Mouse (Mus musculus) bone marrow macrophage, adult 2 months (primary cell): ENCODE measurements around the gene Gm20716. TPM values are rescaled to one million over a fixed set of nuclear protein-coding genes. Genes with fewer than 3 reads are reported as not detected.
"Not testable (repeated sequence)": the region's sequence is repeated elsewhere in the genome, so short reads cannot be mapped to it uniquely, and the experiment has no call there.

ENCODE experiments used
- H3K27ac ChIP-seq: 2 replicates; pipeline ENCODE4 v1.5.1; 2012; ENCODE audit warnings: low read depth, low read length; ENCODE audit not compliant: insufficient read depth
- H3K4me1 ChIP-seq: 2 replicates; pipeline ENCODE4 v1.6.1; 2012; ENCODE audit warnings: low read length; ENCODE audit not compliant: control insufficient read depth, insufficient read depth
- H3K4me3 ChIP-seq: 2 replicates; pipeline ENCODE4 v1.5.1; 2012; ENCODE audit warnings: mild to moderate bottlenecking, low read length, moderate library complexity; ENCODE audit not compliant: insufficient read depth
- CTCF ChIP-seq: IDR thresholded peaks from 2 replicates; pipeline ENCODE4 v1.5.1; 2012; ENCODE audit warnings: low read depth, mild to moderate bottlenecking, low read length, moderate library complexity
- POLR2A ChIP-seq: IDR thresholded peaks from 2 replicates; pipeline ENCODE4 v1.6.1; 2012; ENCODE audit warnings: mild to moderate bottlenecking, low read depth, low read length, borderline replicate concordance
- polyA plus RNA-seq: library from polyadenylated mRNA; stranded (reverse); fragments of >200 nt; gene quantifications from 2 replicates; pipeline ENCODE4 v1.2.4, GENCODE M21; 2012; ENCODE audit not compliant: missing spikeins, insufficient read depth, insufficient read length

Gene Gm20716
- polyA plus RNA-seq, 1 experiment = 35.3 TPM

- peaks cover 10% of the 10 kb centered on the region for H3K4me1 ChIP-seq
- no peak for TF ChIP-seq POLR2A
- TF ChIP-seq CTCF = no peak
- H3K4me3 ChIP-seq = no peak overlapping the region
- no peak overlapping the region for H3K27ac ChIP-seq
Measured at GRCm38 (mm10) chr2:168167781-168168180, 62.4 kb downstream of the Gm20716 start.

GRCm38 (mm10) chr2:168166750-168167460 is 63.3 kb downstream of the Gm20716 start:
- Histone ChIP-seq H3K27ac (no peak overlapping the region), H3K4me1 (peaks cover 10% of the 10 kb centered on the region), H3K4me3 (no peak overlapping the region)
- TF ChIP-seq POLR2A = no peak
- no peak for TF ChIP-seq CTCF

- H3K4me3 ChIP-seq = 0 out of 2 replicates have a peak overlapping the region, but pooled peaks have one; percentile 11
- H3K27ac ChIP-seq = no peak overlapping the region
- no peaks in the 10 kb centered on the region for H3K4me1 ChIP-seq
- no peak for TF ChIP-seq CTCF
- TF ChIP-seq POLR2A = no peak
Measured at GRCm38 (mm10) chr2:168161978-168162377, 68.2 kb downstream of the Gm20716 start.

GRCm38 (mm10) chr2:168161514-168161971 is 68.6 kb downstream of the Gm20716 start:
- no peaks in the 10 kb centered on the region for H3K4me1 ChIP-seq
- 0 out of 2 replicates have a peak overlapping the region, but pooled peaks have one; percentile 11 for H3K4me3 ChIP-seq
- no peak for TF ChIP-seq POLR2A
- no peak for TF ChIP-seq CTCF
- no peak overlapping the region for H3K27ac ChIP-seq

- H3K4me1 ChIP-seq = no peaks in the 10 kb centered on the region
- no peak overlapping the region for H3K4me3 ChIP-seq
- H3K27ac ChIP-seq = no peak overlapping the region
- TF ChIP-seq POLR2A (no peak), CTCF (no peak)
Measured at GRCm38 (mm10) chr2:168160370-168160930, 69.7 kb downstream of the Gm20716 start.

GRCm38 (mm10) chr2:168158911-168159711 is 71.1 kb downstream of the Gm20716 start:
- Histone ChIP-seq H3K4me1 (peaks cover 2% of the 10 kb centered on the region; the same call in 1 of the 2 replicates), H3K27ac (no peak overlapping the region), H3K4me3 (no peak overlapping the region)
- no peak for TF ChIP-seq CTCF
- TF ChIP-seq POLR2A = no peak

GRCm38 (mm10) chr2:168157974-168158373 is 72.2 kb downstream of the Gm20716 start:
- not testable (repeated sequence) for H3K4me3 ChIP-seq, H3K27ac ChIP-seq, H3K4me1 ChIP-seq

- no peak overlapping the region for H3K27ac ChIP-seq
- no peak for TF ChIP-seq CTCF
- H3K4me1 ChIP-seq = peaks cover 2% of the 10 kb centered on the region; the same call in 1 of the 2 replicates
- no peak overlapping the region for H3K4me3 ChIP-seq
Measured at GRCm38 (mm10) chr2:168156361-168156760, 73.8 kb downstream of the Gm20716 start.

- Histone ChIP-seq H3K4me1 (peaks cover 2% of the 10 kb centered on the region; the same call in 1 of the 2 replicates), H3K27ac (no peak overlapping the region), H3K4me3 (no peak overlapping the region)
- TF ChIP-seq CTCF = no peak
- TF ChIP-seq POLR2A = no peak
Measured at GRCm38 (mm10) chr2:168155666-168156065, 74.5 kb downstream of the Gm20716 start.
